Mouse (Mus musculus) ES-E14 (cell line): ENCODE results near the gene Lrrc1. TPM values are rescaled to one million over a fixed set of nuclear protein-coding genes. Genes with fewer than 3 reads are reported as not detected.

Experiments used
- DNase-seq: peaks from one replicate; pipeline ENCODE4 v3.0.0-alpha.2; 2013; ENCODE audit warnings: low read depth, low spot score
- H3K27ac ChIP-seq: 2 replicates; pipeline ENCODE4 v1.5.1; 2012; ENCODE audit warnings: low read depth, mild to moderate bottlenecking, low read length, moderate library complexity, mixed read lengths; ENCODE audit not compliant: poor library complexity, insufficient read depth, severe bottlenecking
- H3K36me3 ChIP-seq: 2 replicates; pipeline ENCODE4 v1.6.1; 2012; ENCODE audit warnings: mild to moderate bottlenecking, low read length, moderate library complexity, mixed read lengths; ENCODE audit not compliant: control insufficient read depth, poor library complexity, insufficient read depth, severe bottlenecking
- H3K4me1 ChIP-seq, 2 experiments: fragments of 150-350 bp in 1 of 2; sonication (generic) in 1 of 2; 2 replicates each; pipeline ENCODE4 v1.6.1; 2012; ENCODE audit warnings: low read length in 2 of 2, mild to moderate bottlenecking in 1 of 2, mixed read lengths in 1 of 2; ENCODE audit not compliant: control insufficient read depth in 2 of 2, insufficient read depth in 2 of 2, poor library complexity in 1 of 2
- H3K4me3 ChIP-seq, 2 experiments: fragments of 150-350 bp in 1 of 2; sonication (generic) in 1 of 2; 2 replicates each; pipeline ENCODE4 v1.5.1; 2012; ENCODE audit warnings: low read length in 2 of 2, low read depth in 1 of 2, mild to moderate bottlenecking in 1 of 2, mixed read lengths in 1 of 2; ENCODE audit not compliant: insufficient read depth in 1 of 2, poor library complexity in 1 of 2, severe bottlenecking in 1 of 2
- H3K9ac ChIP-seq: 2 replicates; pipeline ENCODE4 v1.6.1; 2012; ENCODE audit warnings: low read depth, mild to moderate bottlenecking, low read length, mixed read lengths; ENCODE audit not compliant: poor library complexity, insufficient read depth, severe bottlenecking
- H3K9me3 ChIP-seq: fragments of 150-350 bp; sonication (generic); 2 replicates; pipeline ENCODE4 v1.6.1; 2012; ENCODE audit warnings: low read depth, mild to moderate bottlenecking, low read length; ENCODE audit not compliant: control insufficient read depth, insufficient read depth
- CHD2 ChIP-seq: IDR thresholded peaks from 2 replicates; pipeline ENCODE4 v1.6.1; 2014; ENCODE audit warnings: mild to moderate bottlenecking, low read depth, low read length, inconsistent platforms
- HCFC1 ChIP-seq: IDR thresholded peaks from 2 replicates; pipeline ENCODE4 v1.6.1; 2012; ENCODE audit warnings: low read length, inconsistent platforms, borderline replicate concordance; ENCODE audit not compliant: insufficient read depth
- MAFK ChIP-seq: IDR thresholded peaks from 2 replicates; pipeline ENCODE4 v1.6.1; 2014; ENCODE audit warnings: mild to moderate bottlenecking, low read depth, low read length, inconsistent platforms; ENCODE audit not compliant: insufficient read depth
- ZC3H11A ChIP-seq: IDR thresholded peaks from 2 replicates; pipeline ENCODE4 v1.6.1; 2012; ENCODE audit warnings: low read depth, mild to moderate bottlenecking, inconsistent platforms, low read length, borderline replicate concordance
- ZNF384 ChIP-seq: IDR thresholded peaks from 2 replicates; pipeline ENCODE4 v1.6.1; 2012; ENCODE audit warnings: low read depth, low read length, inconsistent platforms
- in situ Hi-C, 2 experiments: fragments of 600-800 bp; cut with MboI; formaldehyde crosslinking; loops; one replicate each; pipeline ENCODE4 v1.15.1; 2025; ENCODE audit warnings: low sequenced_read_pairs in 2 of 2, inconsistent platforms in 1 of 2; ENCODE audit not compliant: unreplicated experiment in 2 of 2
- total RNA-seq: library from RNA; depleted of rRNA; stranded (reverse); fragments of 300-350 nt; gene quantifications from 2 replicates; pipeline ENCODE4 v1.2.3, GENCODE M21; 2012

Lrrc1 gene
- total RNA-seq, 1 experiment, result 7.7 TPM

- in situ Hi-C loops, result no loop called here
- no peak overlapping the region for H3K27ac ChIP-seq
Measured at GRCm38 (mm10) chr9:77535021-77535744, 9.5 kb downstream of the Lrrc1 start.

GRCm38 (mm10) chr9:77528379-77529041 lies 16.2 kb downstream of the Lrrc1 start:
- Histone ChIP-seq H3K36me3 (no peaks in the 10 kb centered on the region), H3K9me3 (no peaks in the 10 kb centered on the region), H3K9ac (no peak overlapping the region), H3K4me1 (peaks cover 17 to 34% of the 10 kb centered on the region in 2 experiments), H3K27ac (no peak overlapping the region), H3K4me3 (no peak overlapping the region)
- DNase-seq, result no peak
- in situ Hi-C loops, result no loop called here
- TF ChIP-seq MAFK (no peak), ZC3H11A (no peak), HCFC1 (no peak), CHD2 (no peak), ZNF384 (no peak)

More at GRCm38 (mm10) chr9:77535021-77535744, 9.5 kb downstream of the Lrrc1 start:
- no peak overlapping the region for H3K4me3 ChIP-seq
- no peaks in the 10 kb centered on the region for H3K36me3 ChIP-seq
- TF ChIP-seq ZC3H11A (no peak), ZNF384 (no peak), MAFK (no peak), CHD2 (no peak), HCFC1 (no peak)
- DNase-seq, result no peak
- H3K9ac ChIP-seq, result no peak overlapping the region
- peaks cover 0 to 10% of the 10 kb centered on the region in 2 experiments; a peak in 2 of 4 replicates for H3K4me1 ChIP-seq
- no peaks in the 10 kb centered on the region for H3K9me3 ChIP-seq

- H3K27ac ChIP-seq, result no peak overlapping the region
- no peak for DNase-seq
- no peak overlapping the region for H3K4me3 ChIP-seq
- TF ChIP-seq MAFK, result no peak
- no peak for TF ChIP-seq HCFC1
- no peak for TF ChIP-seq CHD2
- no peak for TF ChIP-seq ZC3H11A
- no peak for TF ChIP-seq ZNF384
- no peaks in the 10 kb centered on the region for H3K9me3 ChIP-seq
- H3K36me3 ChIP-seq, result no peaks in the 10 kb centered on the region
- in situ Hi-C loops, result no loop called here
- peaks cover 17 to 34% of the 10 kb centered on the region in 2 experiments for H3K4me1 ChIP-seq
- H3K9ac ChIP-seq, result no peak overlapping the region
Measured at GRCm38 (mm10) chr9:77527170-77527569, 17.5 kb downstream of the Lrrc1 start.

- no peak for DNase-seq
- Histone ChIP-seq H3K4me3 (no peak overlapping the region), H3K9me3 (no peaks in the 10 kb centered on the region), H3K9ac (no peak overlapping the region), H3K27ac (no peak overlapping the region), H3K36me3 (no peaks in the 10 kb centered on the region), H3K4me1 (peaks cover 17 to 34% of the 10 kb centered on the region in 2 experiments)
- TF ChIP-seq ZNF384 (no peak), MAFK (no peak), ZC3H11A (no peak), CHD2 (no peak), HCFC1 (no peak)
- in situ Hi-C loops, result no loop called here
Measured at GRCm38 (mm10) chr9:77526715-77527114, 18.0 kb downstream of the Lrrc1 start.
